Comparison of ENCODE assay signal across 9 mouse cellular contexts in genomic region chr10:80857386-80857785, GRCm38 (mm10). TPM values are rescaled to one million over a fixed set of nuclear protein-coding genes. Genes with fewer than 3 reads are reported as not detected.
A peak's percentile ranks its signal among the peaks of the same experiment; 100 is the strongest.
DNase-seq lines count a peak whose midpoint lies in the region; ATAC-seq and TF ChIP-seq lines count a peak whose summit lies in the region.
"Had no signal": no experiment of that assay in that cellular context is flagged by ENCODE, and none has a peak within 500 bp of the region (broad histone marks: within the 10 kb centered on the region; RNA-seq: fewer than 3 reads in every experiment).

No protein-coding gene starts in this region.

- H3K9me3 ChIP-seq in embryonic facial prominence, embryonic 12.5 days, result no peaks in the 10 kb centered on the region
- no peaks in the 10 kb centered on the region for H3K9me3 ChIP-seq in hindbrain, embryonic 14.5 days (ENCODE audit: control insufficient read depth, low read length)

- peak overlapping the region; percentile 66 for H3K27ac ChIP-seq in left cerebral cortex, adult 2 months
- H3K27ac ChIP-seq in embryonic facial prominence, embryonic 12.5 days, result peak overlapping the region; percentile 60
- H3K27ac ChIP-seq in hindbrain, embryonic 14.5 days, result 0 out of 2 replicates have a peak overlapping the region, but pooled peaks have one; percentile 22

- WGBS in embryonic facial prominence, embryonic 12.5 days, result 32% methylated on average over 8 of the region's 8 CpGs
- 16% methylated on average over 8 of the region's 8 CpGs for WGBS in hindbrain, embryonic 14.5 days

- no peak overlapping the region for H3K4me3 ChIP-seq in left cerebral cortex, adult 2 months
- H3K4me3 ChIP-seq in embryonic facial prominence, embryonic 12.5 days, result no peak overlapping the region
- H3K4me3 ChIP-seq in hindbrain, embryonic 14.5 days (replicated peaks; ENCODE audit: low read length), result no peak overlapping the region

- peak in 1 of 2 experiments; percentile 30 for DNase-seq in left cerebral cortex, adult 2 months (ENCODE audit: extremely low spot score in 1 of 2, low spot score in 2 of 2)
- DNase-seq in left cerebral cortex, adult 9 months (ENCODE audit: low spot score in 2 of 2), result no peak
- no peak for DNase-seq in hindbrain, embryonic 14.5 days (ENCODE audit: low spot score)
- peak; percentile 58 to 77 for DNase-seq in natural killer cell, adult 2 months (ENCODE audit: low spot score in 2 of 2)
- no peak for DNase-seq in gastrocnemius, postnatal 25 days
- DNase-seq in gastrocnemius, adult 8-10 months (ENCODE audit: low spot score in 2 of 2), result no peak
- DNase-seq: lung, adult 18-20 months had no signal

- peaks cover 34% of the 10 kb centered on the region for H3K4me1 ChIP-seq in embryonic facial prominence, embryonic 12.5 days
- H3K4me1 ChIP-seq in hindbrain, embryonic 14.5 days (replicated peaks; ENCODE audit: control insufficient read depth, insufficient read depth, low read length), result peaks cover 25% of the 10 kb centered on the region

- ATAC-seq in embryonic facial prominence, embryonic 12.5 days (ENCODE audit: insufficient number of reproducible peaks, insufficient read depth, low FRiP score, low TSS enrichment), result no peak
- ATAC-seq in hindbrain, embryonic 14.5 days (ENCODE audit: low FRiP score), result no peak

- peak overlapping the region; percentile 98; the same call in 1 of the 2 replicates for H3K4me2 ChIP-seq in embryonic facial prominence, embryonic 12.5 days (replicated peaks)
- H3K4me2 ChIP-seq in hindbrain, embryonic 14.5 days (replicated peaks), result 0 out of 2 replicates have a peak overlapping the region, but pooled peaks have one; percentile 2

- H3K36me3 ChIP-seq in embryonic facial prominence, embryonic 12.5 days, result peaks cover 19% of the 10 kb centered on the region
- peaks cover 20% of the 10 kb centered on the region for H3K36me3 ChIP-seq in hindbrain, embryonic 14.5 days (replicated peaks; ENCODE audit: control insufficient read depth, insufficient read depth)

- intact Hi-C loops in left cerebral cortex, adult 2 months (cut with DNase I), result no loop called here

- H3K9ac ChIP-seq in embryonic facial prominence, embryonic 12.5 days, result peak overlapping the region; percentile 44
- peak overlapping the region; percentile 26; the same call in 1 of the 2 replicates for H3K9ac ChIP-seq in hindbrain, embryonic 14.5 days

- TF ChIP-seq CTCF in left cerebral cortex, adult 2 months (IDR thresholded peaks at IDR 0.05), result no peak

- H3K27me3 ChIP-seq in embryonic facial prominence, embryonic 12.5 days, result no peaks in the 10 kb centered on the region
- H3K27me3 ChIP-seq in hindbrain, embryonic 14.5 days (ENCODE audit: control insufficient read depth, insufficient read depth, low read length), result no peaks in the 10 kb centered on the region

RNA-seq across cellular contexts. Expression of gene Sppl2b, which starts 2.3 kb away (rescaled TPM):
- 10 to 100 TPM; 55.6 to 62.5 TPM for total RNA-seq in left cerebral cortex, adult 2 months (2021)
- 52.0 and 53.0 TPM in 2 replicates for polyA plus RNA-seq in embryonic facial prominence, embryonic 12.5 days (2016; fragmentation: Nextera tagmentation; extraction: Ambion mirVana)
- 69.3 and 70.3 TPM in 2 replicates for polyA plus RNA-seq in hindbrain, embryonic 14.5 days (2014; fragmentation: Nextera tagmentation; extraction: Ambion mirVana)
- 10 to 100 TPM; 21.7 to 23.6 TPM for total RNA-seq in gastrocnemius, postnatal 25 days (2021)
- 10 to 100 TPM; 11.3 to 12.5 (median 11.7) TPM for total RNA-seq in gastrocnemius, adult 8-10 months (2022)

RNA-seq across cellular contexts. Expression of gene Lsm7, which starts 2.4 kb away (rescaled TPM):
- total RNA-seq in left cerebral cortex, adult 2 months (2021), result 10 to 100 TPM; 40.0 to 43.2 TPM
- 314 and 329 TPM in 2 replicates for polyA plus RNA-seq in embryonic facial prominence, embryonic 12.5 days (2016; fragmentation: Nextera tagmentation; extraction: Ambion mirVana)
- polyA plus RNA-seq in hindbrain, embryonic 14.5 days (2014; fragmentation: Nextera tagmentation; extraction: Ambion mirVana), result 241 and 287 TPM in 2 replicates
- 10 to 100 TPM; 19.0 to 22.3 TPM for total RNA-seq in gastrocnemius, postnatal 25 days (2021)
- 10 to 100 TPM in 3 of 4 experiments, 1 to 10 TPM in 1; 6.2 to 19.0 (median 14.5) TPM for total RNA-seq in gastrocnemius, adult 8-10 months (2022)

RNA-seq across cellular contexts. Expression of gene Lingo3, which starts 13.5 kb away (rescaled TPM):
- 10 to 100 TPM; 38.3 to 42.8 TPM for total RNA-seq in left cerebral cortex, adult 2 months (2021)
- polyA plus RNA-seq in embryonic facial prominence, embryonic 12.5 days (2016; fragmentation: Nextera tagmentation; extraction: Ambion mirVana), result 1.7 and 2.1 TPM in 2 replicates
- polyA plus RNA-seq in hindbrain, embryonic 14.5 days (2014; fragmentation: Nextera tagmentation; extraction: Ambion mirVana), result 9.9 and 14.3 TPM in 2 replicates
- total RNA-seq in gastrocnemius, postnatal 25 days (2021), result 10 to 100 TPM; 13.3 to 15.5 TPM
- total RNA-seq in gastrocnemius, adult 8-10 months (2022), result 10 to 100 TPM in 3 of 4 experiments, 1 to 10 TPM in 1; 7.4 to 12.5 (median 10.4) TPM

RNA-seq across cellular contexts. Expression of gene Tmprss9, which starts 14.3 kb away (rescaled TPM):
- total RNA-seq in left cerebral cortex, adult 2 months (2021), result under 1 TPM; 0.18 to 0.19 TPM
- 0.09 and 0.10 TPM in 2 replicates for polyA plus RNA-seq in embryonic facial prominence, embryonic 12.5 days (2016; fragmentation: Nextera tagmentation; extraction: Ambion mirVana)
- polyA plus RNA-seq in hindbrain, embryonic 14.5 days (2014; fragmentation: Nextera tagmentation; extraction: Ambion mirVana), result 0.09 and 0.17 TPM in 2 replicates
- not detected for total RNA-seq in gastrocnemius, postnatal 25 days (2021)
- total RNA-seq in gastrocnemius, adult 8-10 months (2022), result under 1 TPM in 1 of 4 experiments, not detected in 3; 0.13 TPM
- total RNA-seq: common myeloid progenitor, adult 5-6 weeks had no signal

RNA-seq across cellular contexts. Expression of gene Oaz1, which starts 30.9 kb away (rescaled TPM):
- 100 to 1,000 TPM; 476 to 536 TPM for total RNA-seq in left cerebral cortex, adult 2 months (2021)
- polyA plus RNA-seq in embryonic facial prominence, embryonic 12.5 days (2016; fragmentation: Nextera tagmentation; extraction: Ambion mirVana), result 1,786 and 1,871 TPM in 2 replicates
- 1,195 and 1,204 TPM in 2 replicates for polyA plus RNA-seq in hindbrain, embryonic 14.5 days (2014; fragmentation: Nextera tagmentation; extraction: Ambion mirVana)
- total RNA-seq in gastrocnemius, postnatal 25 days (2021), result 100 to 1,000 TPM; 651 to 657 TPM
- 1,000 to 10,000 TPM in 1 of 4 experiments, 100 to 1,000 TPM in 3; 735 to 1,031 (median 850) TPM for total RNA-seq in gastrocnemius, adult 8-10 months (2022)

Comparison
In these comparisons a context has a peak if more than half of its experiments do, and no peak if none do; other contexts are left out.
1. DNase-seq: peak in natural killer cell, adult 2 months (2 of 2); none in left cerebral cortex, adult 9 months (0 of 2), hindbrain, embryonic 14.5 days (single experiment), gastrocnemius, postnatal 25 days (single experiment) and gastrocnemius, adult 8-10 months (0 of 2).
2. Peak in every context shown above with its lines, with median percentiles within 50 percentile points of each other: H3K27ac ChIP-seq.